Mouse (Mus musculus) MEL (cell line): ENCODE measurements at regions not wholly inside any gene's neighbourhood (a gene's known extent, or its start where the extent isn't known, plus 50 kb on each side); places are given as distances from the start of the nearest gene placed in this dataset.

ENCODE experiments used
- DNase-seq: peaks from one replicate; pipeline ENCODE4 v3.0.0; 2011; ENCODE audit warnings: low read depth, low spot score
- H3K27ac ChIP-seq: 2 replicates; pipeline ENCODE4 v1.5.1; 2012; ENCODE audit warnings: low read depth, mild to moderate bottlenecking, control low read depth, low read length, moderate library complexity; ENCODE audit not compliant: control insufficient read depth
- H3K27me3 ChIP-seq, 2 experiments: fragments of 150-350 bp in 1 of 2; sonication (generic) in 1 of 2; 2 replicates each; pipeline ENCODE4 v1.6.1; 2012; ENCODE audit warnings: low read length in 2 of 2, mild to moderate bottlenecking in 2 of 2, improper control_type of control experiment in 1 of 2, moderate library complexity in 1 of 2; ENCODE audit not compliant: insufficient read depth in 2 of 2, control insufficient read depth in 1 of 2
- H3K36me3 ChIP-seq, 2 experiments: 2 replicates each; pipeline ENCODE4 v1.6.1; 2012 to 2014; ENCODE audit warnings: low read length in 2 of 2, improper control_type of control experiment in 1 of 2, inconsistent platforms in 1 of 2, mild to moderate bottlenecking in 1 of 2; ENCODE audit not compliant: insufficient read depth in 2 of 2, control insufficient read depth in 1 of 2
- H3K4me1 ChIP-seq, 2 experiments: fragments of 150-350 bp in 1 of 2; sonication (generic) in 1 of 2; 2 replicates each; pipeline ENCODE4 v1.6.1; 2012; ENCODE audit warnings: low read length in 2 of 2, improper control_type of control experiment in 1 of 2, mild to moderate bottlenecking in 1 of 2; ENCODE audit not compliant: insufficient read depth in 2 of 2, control insufficient read depth in 1 of 2
- H3K4me3 ChIP-seq, 2 experiments: fragments of 150-350 bp in 1 of 2; sonication (generic) in 1 of 2; 2 replicates each; pipeline ENCODE4 v1.5.1; 2012; ENCODE audit warnings: low read depth in 2 of 2, low read length in 2 of 2, mild to moderate bottlenecking in 2 of 2, moderate library complexity in 2 of 2, control low read depth in 1 of 2, improper control_type of control experiment in 1 of 2; ENCODE audit not compliant: control insufficient read depth in 1 of 2, insufficient read depth in 1 of 2
- H3K79me2 ChIP-seq: 2 replicates; pipeline ENCODE4 v1.6.1; 2012; ENCODE audit warnings: mild to moderate bottlenecking, low read length, moderate library complexity; ENCODE audit not compliant: control insufficient read depth, poor library complexity, insufficient read depth
- H3K9ac ChIP-seq: 2 replicates; pipeline ENCODE4 v1.6.1; 2012; ENCODE audit warnings: low read depth, mild to moderate bottlenecking, control low read depth, low read length, moderate library complexity; ENCODE audit not compliant: control insufficient read depth, poor library complexity, severe bottlenecking
- H3K9me3 ChIP-seq: fragments of 150-350 bp; sonication (generic); replicated peaks from 2 replicates; pipeline ENCODE4 v1.6.1; 2012; ENCODE audit warnings: mild to moderate bottlenecking, low read length, improper control_type of control experiment, moderate library complexity; ENCODE audit not compliant: insufficient read depth
- CHD2 ChIP-seq: IDR thresholded peaks from 2 replicates; pipeline ENCODE4 v1.6.1; 2011; ENCODE audit warnings: low read length, improper control_type of control experiment
- CTCF ChIP-seq, 3 experiments: IDR thresholded peaks in 2 of 3; conservative IDR thresholded peaks in 1 of 3; 2 replicates each; pipeline ENCODE4 v1.5.1; 2011 to 2012; ENCODE audit warnings: low read length in 3 of 3, low read depth in 2 of 3, mild to moderate bottlenecking in 2 of 3, improper control_type of control experiment in 1 of 3, inconsistent platforms in 1 of 3, mixed read lengths in 1 of 3, moderate library complexity in 1 of 3; ENCODE audit not compliant: control insufficient read depth in 1 of 3, insufficient read depth in 1 of 3, poor library complexity in 1 of 3, severe bottlenecking in 1 of 3
- E2F4 ChIP-seq: IDR thresholded peaks from 2 replicates; pipeline ENCODE4 v1.6.1; 2011; ENCODE audit warnings: low read depth, low read length, improper control_type of control experiment, borderline replicate concordance
- HCFC1 ChIP-seq: IDR thresholded peaks from 2 replicates; pipeline ENCODE4 v1.6.1; 2012; ENCODE audit warnings: low read depth, mild to moderate bottlenecking, inconsistent platforms, low read length, improper control_type of control experiment, moderate library complexity
- KAT2A ChIP-seq: conservative IDR thresholded peaks from 2 replicates; pipeline ENCODE4 v1.6.1; 2012; ENCODE audit warnings: low read depth, low read length, improper control_type of control experiment, inconsistent platforms
- MAFK ChIP-seq: IDR thresholded peaks from 2 replicates; pipeline ENCODE4 v1.6.1; 2011; ENCODE audit warnings: low read depth, mild to moderate bottlenecking, low read length, improper control_type of control experiment, borderline replicate concordance
- MYB ChIP-seq: IDR thresholded peaks from 2 replicates; pipeline ENCODE4 v1.6.1; 2011; ENCODE audit warnings: mild to moderate bottlenecking, low read depth, low read length, improper control_type of control experiment
- POLR2AphosphoS5 ChIP-seq: IDR thresholded peaks from 2 replicates; pipeline ENCODE4 v1.6.1; 2012; ENCODE audit warnings: low read depth, borderline replicate concordance, mild to moderate bottlenecking, inconsistent platforms, low read length, moderate library complexity, mixed read lengths
- TAL1 ChIP-seq: IDR thresholded peaks from 2 replicates; pipeline ENCODE4 v1.6.1; 2012; ENCODE audit warnings: mild to moderate bottlenecking, inconsistent platforms, low read length, moderate library complexity, mixed read lengths
- TBP ChIP-seq: IDR thresholded peaks from 2 replicates; pipeline ENCODE4 v1.8.0; 2011; ENCODE audit warnings: low read depth, low read length, improper control_type of control experiment

DNA sequence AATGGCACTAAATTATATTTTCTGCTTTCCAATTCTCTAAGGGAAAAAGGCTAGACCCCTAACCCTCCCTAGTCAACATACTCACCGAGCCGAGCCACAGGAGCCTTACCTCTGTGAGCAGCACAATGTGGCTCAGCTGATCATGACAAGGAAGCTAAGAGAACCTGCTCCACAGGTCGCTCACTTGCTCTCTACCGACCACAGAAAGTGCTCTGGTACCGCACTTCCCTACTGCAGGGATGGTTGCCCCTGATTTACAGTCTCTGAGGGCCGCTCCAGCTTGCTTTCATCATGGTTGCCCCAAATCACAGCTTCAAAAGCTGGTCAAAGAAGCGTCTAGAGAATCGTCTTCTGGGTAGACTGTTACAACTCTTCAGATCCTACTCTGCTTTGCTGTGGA is 177.0 kb upstream of the Fbxl17 start:
- Histone ChIP-seq H3K9me3 (no peaks in the 10 kb centered on the region), H3K4me3 (no peak overlapping the region), H3K27me3 (no peaks in the 10 kb centered on the region), H3K4me1 (no peaks in the 10 kb centered on the region), H3K27ac (no peak overlapping the region), H3K79me2 (no peaks in the 10 kb centered on the region), H3K9ac (no peak overlapping the region), H3K36me3 (no peaks in the 10 kb centered on the region)
- DNase-seq: no peak
- TF ChIP-seq TAL1 (no peak), E2F4 (no peak), TBP (no peak), POLR2AphosphoS5 (no peak), KAT2A (no peak), HCFC1 (no peak), CHD2 (no peak)

DNA sequence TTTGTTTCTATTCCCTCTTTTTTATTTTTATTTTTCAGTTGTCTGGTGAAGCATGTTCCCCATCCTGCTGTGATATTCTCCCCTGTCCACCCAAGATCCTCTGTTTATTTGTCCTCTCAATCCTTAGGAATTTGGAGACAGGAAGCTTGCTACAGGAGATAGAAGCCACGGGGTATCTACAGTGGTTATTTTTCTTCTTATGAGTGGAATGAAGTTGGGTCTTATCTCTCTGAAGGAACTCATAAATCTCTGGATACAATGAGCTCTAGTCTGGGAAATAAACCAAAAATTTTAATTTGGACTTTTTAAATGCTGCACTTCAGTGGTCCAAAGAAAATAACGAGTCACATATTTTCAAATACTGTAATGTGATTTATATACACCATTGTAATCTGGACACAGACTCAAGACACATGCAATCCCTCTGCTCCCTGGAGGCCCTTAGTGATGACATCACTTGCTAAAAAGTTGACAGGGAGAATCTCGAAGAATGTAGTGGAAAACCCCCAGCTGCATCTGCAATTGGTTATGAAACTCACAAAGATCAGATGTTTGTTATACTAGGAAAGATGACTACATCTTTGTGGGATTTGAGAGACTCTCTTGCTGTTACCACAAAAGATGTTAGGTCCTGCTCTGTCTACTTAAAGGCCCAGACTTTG is 178.3 kb upstream of the Fbxl17 start:
- H3K4me1 ChIP-seq: no peaks in the 10 kb centered on the region
- TF ChIP-seq CTCF (IDR thresholded peaks at IDR 0.05 in 2 of 3, conservative IDR thresholded peaks at IDR 0.05 in 1 of 3; ENCODE audit: control insufficient read depth in 1 of 3, insufficient read depth in 1 of 3, low read depth in 2 of 3, low read length in 3 of 3, poor library complexity in 1 of 3, severe bottlenecking in 1 of 3) (no peak), MYB (no peak), E2F4 (no peak)

DNA sequence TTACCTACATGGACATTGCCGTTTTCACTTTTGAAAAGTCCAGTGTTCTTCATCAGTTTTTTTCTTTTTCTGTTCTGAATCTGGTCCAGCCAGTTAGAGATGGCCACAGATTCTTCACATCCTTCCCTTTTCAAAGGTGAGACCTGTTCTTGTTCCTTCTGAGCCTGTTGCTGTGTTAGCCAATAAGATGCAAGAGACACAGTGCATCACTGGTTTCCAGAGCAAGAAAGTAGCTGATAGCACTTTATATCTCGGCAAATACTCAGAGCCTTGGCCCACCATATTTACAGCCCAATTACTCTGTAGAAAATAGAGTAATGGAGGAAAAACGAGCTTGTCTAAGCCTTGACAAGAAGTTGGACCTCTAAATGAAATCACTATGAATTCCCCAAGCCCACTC is 180.7 kb upstream of the Fbxl17 start:
- H3K36me3 ChIP-seq: peaks cover 0 to 11% of the 10 kb centered on the region in 2 experiments; a peak in 2 of 4 replicates
- no peaks in the 10 kb centered on the region for H3K27me3 ChIP-seq
- no peaks in the 10 kb centered on the region for H3K79me2 ChIP-seq
- no peaks in the 10 kb centered on the region for H3K9me3 ChIP-seq
- H3K4me3 ChIP-seq: no peak overlapping the region
- H3K27ac ChIP-seq: no peak overlapping the region
- peak; percentile 10 for DNase-seq
- no peak for TF ChIP-seq MAFK
- peak; percentile 38; the same call in 1 of the 2 replicates for TF ChIP-seq CHD2
- H3K9ac ChIP-seq: no peak overlapping the region
- peaks cover 5 to 6% of the 10 kb centered on the region in 2 experiments for H3K4me1 ChIP-seq

More for the DNA sequence above, 178.3 kb upstream of the Fbxl17 start:
- Histone ChIP-seq H3K4me3 (no peak overlapping the region), H3K9ac (no peak overlapping the region), H3K79me2 (no peaks in the 10 kb centered on the region), H3K27ac (no peak overlapping the region), H3K9me3 (no peaks in the 10 kb centered on the region), H3K27me3 (no peaks in the 10 kb centered on the region), H3K36me3 (no peaks in the 10 kb centered on the region)
- no peak for DNase-seq
